Mouse (Mus musculus) spleen, adult 2 months (tissue): ENCODE results near the gene Samm50.

Experiments used
- CTCF ChIP-seq: fragments of 200-500 bp; IDR thresholded peaks from 2 replicates; pipeline ENCODE4 v1.5.1; 2011; ENCODE audit warnings: mild to moderate bottlenecking, inconsistent platforms; ENCODE audit not compliant: insufficient read depth, insufficient read length, insufficient replicate concordance; ENCODE audit errors: extremely low read depth
- POLR2A ChIP-seq: fragments of 200-500 bp; IDR thresholded peaks from 2 replicates; pipeline ENCODE4 v1.6.1; 2011; ENCODE audit warnings: low read depth, low read length, inconsistent platforms

- TF ChIP-seq CTCF (no peak), POLR2A (no peak)
These were observed 21.2 kb downstream of the Samm50 start for GRCm38 (mm10) chr15:84213162-84213739.
